Mouse (Mus musculus) T-cell, adult 2 months (primary cell): ENCODE results near the gene Abcb4.
"Not testable (repeated sequence)": the region's sequence is repeated elsewhere in the genome, so short reads cannot be mapped to it uniquely, and the experiment has no call there.

Experiments
- DNase-seq: peaks from one replicate; pipeline ENCODE4 v3.0.0; 2022; ENCODE audit warnings: low spot score

Gene Abcb4

DNA sequence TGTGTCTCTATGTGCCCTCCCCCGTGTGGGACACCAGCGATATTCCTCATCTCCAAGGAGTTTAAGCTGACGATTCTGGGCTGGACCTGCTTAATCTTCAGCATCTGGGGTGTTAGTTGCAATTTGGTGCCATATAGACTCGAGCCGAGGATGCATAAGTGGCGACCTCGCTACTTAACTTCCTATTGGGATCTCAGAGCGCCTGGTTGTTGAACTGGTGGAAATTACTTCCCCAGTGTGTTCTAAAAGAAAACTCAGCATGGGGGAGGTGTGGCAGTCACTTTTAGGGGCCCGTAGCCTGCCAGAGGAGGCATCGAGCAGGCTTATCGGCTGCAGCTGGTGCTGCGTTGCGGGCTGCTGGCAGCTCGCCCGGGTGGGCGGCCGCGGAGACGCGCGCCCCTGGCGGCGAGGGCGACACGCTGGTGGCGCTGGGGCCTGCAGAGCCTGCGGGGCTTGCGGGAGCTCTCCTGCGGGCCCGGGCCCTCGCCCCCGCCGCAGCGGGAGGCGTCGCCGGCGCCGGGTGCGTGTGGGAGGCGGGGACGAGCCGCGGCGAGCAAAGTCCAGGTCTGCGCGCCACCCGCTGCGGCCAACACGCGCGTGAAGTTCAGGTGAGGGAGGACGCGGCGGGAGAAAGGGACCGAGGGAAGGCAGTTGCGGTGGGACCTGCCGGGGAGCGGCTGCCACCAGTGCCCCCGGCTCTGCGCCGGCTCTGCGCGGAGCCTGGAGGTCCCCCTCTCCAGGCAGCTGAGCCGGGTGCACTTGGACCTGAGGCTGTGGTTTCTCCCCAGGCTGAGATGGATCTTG is at the start of gene Abcb4:
Abcb4 (plus strand) TSS at position 418 of the 804 bp plus-strand sequence.
- peak; percentile 66 for DNase-seq

DNA sequence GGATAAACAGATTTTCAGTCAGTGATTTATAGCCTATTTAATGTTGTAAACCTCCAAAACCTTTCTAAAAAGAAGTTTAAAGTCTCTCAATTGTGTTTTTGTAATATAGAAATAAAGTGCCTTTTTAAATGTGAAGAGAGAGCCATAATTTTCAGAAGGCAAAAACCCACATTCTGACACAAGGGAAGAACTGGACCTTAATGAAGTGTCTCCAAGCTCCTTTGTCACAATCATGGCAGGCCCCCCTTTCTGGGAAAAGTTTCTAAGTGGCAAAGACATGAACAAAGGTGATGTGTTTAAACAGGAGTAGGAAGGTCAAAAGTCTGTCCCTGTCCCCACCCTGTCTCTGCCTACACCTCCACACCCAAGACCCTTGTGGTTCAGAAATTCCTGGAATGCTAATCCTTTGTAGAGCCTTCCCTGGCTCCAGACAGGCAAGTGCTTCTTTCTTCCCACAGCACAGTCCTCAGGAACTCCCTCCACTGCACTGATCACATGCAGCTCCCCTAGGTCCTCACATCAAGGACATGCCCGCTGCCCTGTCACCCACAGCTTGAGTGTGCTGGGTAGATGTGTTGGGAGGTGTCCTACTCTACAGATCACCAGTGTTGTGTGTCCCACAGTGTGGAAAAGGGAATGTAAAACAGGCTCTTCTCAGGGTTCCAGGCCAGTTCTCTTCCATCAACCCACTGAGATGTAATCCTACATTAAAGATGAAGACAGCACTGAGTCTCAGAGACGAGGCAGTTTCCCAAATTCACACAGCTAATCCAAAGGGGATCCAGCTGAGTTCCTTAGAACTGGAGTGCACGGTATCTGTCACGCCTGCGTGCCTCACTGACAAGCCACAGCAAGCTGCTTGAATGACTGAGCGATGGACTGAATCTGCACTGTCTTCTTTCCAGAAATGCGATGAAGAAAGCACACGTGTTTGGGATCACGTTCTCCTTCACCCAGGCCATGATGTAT is 44.6 kb upstream of the Abcb4 start:
- not testable (repeated sequence) for DNase-seq

DNA sequence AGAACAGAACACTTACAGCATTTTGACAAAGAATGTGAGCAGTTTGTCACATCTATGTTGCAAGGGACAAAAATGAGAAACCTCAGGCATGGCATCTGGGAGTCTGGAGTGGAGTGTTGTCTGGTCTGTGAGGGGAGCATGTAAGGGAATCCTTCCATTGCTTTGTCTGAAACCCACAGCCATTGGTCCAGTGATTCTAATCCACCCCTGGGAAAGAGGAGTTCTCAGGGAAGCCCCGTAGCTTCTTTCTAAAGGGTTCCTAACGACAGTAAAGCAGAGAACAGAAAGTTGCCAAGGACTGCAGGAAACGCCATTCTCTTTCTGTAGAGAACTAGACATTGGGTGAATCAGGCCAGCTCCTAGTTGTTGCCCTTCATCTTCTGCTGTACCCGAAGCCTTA is 42.7 kb upstream of the Abcb4 start:
- DNase-seq = no peak

DNA sequence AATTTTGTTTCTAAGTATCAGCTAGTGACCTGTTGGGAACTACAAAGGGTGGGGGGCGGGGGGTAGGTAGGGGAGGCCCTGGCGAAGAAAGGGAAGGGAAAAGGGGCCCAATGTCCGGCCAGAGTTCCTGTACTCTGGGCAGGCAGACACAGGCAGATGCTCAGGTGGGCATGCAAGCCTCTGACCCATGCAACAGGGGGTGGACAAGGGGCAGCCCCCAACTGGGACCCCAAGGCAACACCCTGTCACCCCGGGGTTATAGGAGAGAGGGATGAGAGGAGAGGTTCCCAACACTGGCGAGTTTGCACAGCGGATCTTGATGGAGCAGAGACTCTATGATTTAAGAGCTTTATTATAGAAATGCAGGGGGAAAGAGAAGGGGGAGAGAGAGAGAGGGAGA is 36.3 kb upstream of the Abcb4 start:
- DNase-seq = no peak

DNA sequence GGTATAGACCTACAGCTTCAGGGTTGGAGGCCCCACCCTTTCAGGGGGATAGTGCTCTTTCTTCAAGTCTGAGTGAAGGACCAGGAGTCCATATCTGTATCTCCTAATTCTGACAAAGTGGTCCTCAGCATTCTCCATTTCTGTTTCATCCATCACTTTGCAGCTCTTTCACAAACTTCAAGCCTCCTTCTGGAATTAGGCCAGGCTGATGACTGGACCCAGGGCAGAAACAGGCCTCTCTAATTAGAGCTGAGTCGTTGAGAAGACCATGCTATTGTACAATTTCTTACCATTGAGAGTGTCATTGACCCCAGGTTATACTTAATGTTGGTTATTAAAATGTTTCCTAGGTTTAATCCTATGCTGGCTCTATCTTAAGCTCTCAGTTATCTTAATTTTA is 31.7 kb upstream of the Abcb4 start:
- no peak for DNase-seq

DNA sequence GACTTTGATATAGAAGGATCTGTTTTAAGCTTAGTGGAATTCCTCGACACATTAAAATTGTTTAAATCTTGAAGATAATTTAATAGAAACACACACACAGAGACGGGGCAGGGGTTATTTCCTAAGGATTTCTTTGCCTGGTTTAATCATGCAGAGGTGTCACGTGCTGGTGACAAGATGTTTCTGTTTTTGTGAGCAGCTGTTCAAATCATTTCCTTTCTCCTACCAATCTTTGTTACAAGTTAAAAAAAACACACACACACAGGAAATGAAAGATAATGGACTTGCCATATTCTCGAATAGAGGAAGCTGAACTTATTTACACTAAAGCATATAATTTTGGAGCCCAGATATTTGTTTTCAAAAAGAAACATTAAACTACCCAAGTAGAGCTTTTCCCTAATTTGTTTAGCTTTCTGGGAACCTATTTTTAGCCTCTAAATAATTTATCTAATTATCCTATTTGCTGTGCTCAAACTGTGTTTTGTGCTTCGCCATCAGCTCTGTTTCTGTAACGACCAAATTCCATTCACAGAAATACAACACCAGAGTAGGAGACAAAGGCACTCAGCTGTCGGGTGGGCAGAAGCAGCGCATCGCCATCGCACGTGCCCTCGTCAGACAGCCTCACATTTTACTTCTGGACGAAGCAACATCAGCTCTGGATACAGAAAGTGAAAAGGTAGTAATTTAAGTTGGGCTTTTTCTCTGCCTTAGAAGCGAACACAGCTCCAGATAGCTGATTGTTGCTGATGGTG is 29.8 kb upstream of the Abcb4 start:
- peak; percentile 12 for DNase-seq

DNA sequence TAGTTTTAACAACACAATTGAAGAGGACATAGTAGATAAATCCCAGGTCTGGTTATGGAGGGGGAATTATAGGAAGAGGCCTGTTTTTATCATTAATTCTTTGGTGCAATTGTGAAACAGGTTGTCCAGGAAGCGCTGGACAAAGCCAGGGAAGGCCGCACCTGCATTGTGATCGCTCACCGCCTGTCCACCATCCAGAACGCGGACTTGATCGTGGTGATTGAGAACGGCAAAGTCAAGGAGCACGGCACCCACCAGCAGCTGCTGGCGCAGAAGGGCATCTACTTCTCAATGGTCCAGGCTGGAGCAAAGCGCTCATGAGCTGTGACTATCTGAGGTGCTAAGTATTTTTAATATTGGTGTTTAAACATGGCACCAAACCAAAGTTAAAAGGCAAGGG is 27.9 kb upstream of the Abcb4 start:
- not testable (repeated sequence) for DNase-seq

DNA sequence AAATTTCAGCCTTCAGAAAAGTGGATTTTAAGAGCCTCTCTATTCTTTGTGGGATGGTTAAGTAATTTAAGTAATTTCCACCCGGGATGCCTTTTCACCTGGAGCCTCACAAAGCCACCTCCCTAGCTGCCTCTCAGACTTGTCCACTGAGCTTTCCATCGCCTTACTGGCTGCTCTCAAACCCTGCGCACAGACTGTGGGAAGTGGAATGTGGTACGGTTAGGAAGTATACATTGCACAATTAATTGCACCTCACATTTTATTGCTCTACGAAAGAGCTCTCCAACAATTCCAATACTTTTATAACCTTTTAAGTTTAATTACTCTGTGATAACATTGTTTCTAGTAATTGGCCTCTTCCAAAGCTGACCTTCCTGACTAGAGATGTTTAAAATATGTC is 27.2 kb upstream of the Abcb4 start:
- no peak for DNase-seq

DNA sequence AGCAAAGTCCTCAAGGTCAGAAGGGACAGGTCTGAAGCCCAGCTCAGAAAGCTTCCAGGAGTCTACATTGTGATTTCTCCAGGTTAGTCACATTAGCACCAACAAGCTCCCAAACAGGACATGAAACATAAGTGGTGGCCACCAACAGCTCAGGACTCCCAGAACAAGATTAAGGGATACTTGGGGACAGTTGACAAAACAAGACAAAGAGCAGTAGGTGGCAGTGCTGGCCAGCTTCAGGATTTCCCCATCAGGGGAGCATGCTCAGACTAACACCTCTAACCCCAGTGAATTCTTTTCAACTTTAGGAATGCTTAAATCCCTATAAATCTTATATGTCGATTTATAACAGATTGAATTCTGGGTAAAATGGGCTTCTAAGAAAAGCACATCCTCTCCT is 25.5 kb upstream of the Abcb4 start:
- no peak for DNase-seq

DNA sequence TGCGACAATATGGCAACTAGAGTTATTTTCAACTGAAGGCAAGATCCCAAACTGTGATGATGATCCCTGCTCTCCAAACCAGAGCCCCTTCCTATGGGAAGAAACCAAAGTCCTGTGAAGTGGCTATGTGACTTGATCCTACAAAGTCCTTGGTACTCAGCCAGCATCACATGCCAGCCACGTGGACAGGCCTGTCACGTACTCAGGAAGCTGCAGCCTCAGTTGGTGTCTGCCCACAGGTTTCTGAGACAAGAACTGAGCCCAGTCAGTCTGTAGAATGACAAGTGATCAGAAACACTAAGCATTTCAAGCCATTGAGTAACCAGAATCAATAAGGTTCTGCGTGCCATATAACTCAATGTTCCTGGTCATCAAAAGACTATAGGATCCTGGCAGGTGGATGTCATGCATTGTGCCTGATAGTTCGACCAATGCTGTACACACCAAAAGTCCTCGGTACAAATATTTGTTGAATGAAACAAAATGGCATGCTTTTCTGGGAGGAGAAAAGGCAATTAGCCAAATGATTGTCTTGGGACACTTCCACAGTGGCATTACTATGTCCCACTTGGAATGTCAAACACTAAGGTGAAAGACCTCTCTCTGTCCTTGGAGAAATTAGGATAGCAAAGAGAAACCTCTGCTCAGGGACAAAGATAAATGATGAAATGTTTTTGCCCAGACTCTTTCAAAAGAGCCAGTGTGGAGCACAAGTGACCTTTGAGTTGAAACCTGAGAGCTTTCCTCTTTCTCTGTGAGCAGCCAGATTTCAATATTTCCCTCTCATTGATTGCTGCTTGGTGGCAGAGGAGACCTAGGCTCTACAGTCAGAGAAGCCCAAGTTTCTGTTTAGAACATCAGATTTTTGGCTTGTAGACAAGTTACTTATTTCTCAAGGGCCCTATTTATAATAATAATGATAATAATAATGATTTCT is 20.3 kb upstream of the Abcb4 start:
- no peak for DNase-seq

DNA sequence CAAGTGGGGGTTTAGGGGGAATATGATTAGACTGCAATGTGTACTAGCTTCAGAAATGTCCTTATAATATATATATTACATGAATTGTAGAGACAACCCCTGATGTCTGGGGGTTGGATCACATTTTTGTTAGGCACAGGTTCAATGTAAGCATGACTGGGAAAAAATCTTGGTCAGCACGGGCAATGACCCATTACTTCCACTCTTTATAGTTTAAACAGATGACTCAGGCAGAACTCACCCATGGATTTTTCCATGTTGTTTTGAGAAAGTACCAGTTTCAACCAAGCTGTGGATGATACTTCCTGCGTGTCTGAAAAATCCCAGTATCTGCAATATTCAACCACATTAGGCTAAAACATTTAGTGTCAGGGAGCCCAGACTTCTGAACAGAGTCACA is 16.4 kb upstream of the Abcb4 start:
- no peak for DNase-seq

DNA sequence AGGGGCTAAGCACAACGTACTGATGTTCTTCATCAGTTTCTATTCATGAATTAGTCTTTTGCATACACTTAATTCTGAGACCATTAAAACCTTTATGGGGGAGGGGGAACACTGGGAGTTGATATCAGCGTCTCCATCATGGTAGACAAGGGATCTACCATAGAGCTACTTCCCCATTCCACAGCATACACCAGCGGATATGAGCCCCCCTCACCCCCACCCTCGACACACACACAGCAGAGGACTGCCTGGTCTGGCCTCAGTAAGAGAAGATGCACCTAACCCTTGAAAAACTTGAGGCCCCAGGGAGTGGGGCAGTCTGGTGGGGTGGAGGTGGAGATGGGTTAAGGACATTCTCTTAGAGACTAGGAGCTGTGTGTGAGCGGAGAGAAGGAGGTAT is 15.7 kb upstream of the Abcb4 start:
- DNase-seq = no peak

DNA sequence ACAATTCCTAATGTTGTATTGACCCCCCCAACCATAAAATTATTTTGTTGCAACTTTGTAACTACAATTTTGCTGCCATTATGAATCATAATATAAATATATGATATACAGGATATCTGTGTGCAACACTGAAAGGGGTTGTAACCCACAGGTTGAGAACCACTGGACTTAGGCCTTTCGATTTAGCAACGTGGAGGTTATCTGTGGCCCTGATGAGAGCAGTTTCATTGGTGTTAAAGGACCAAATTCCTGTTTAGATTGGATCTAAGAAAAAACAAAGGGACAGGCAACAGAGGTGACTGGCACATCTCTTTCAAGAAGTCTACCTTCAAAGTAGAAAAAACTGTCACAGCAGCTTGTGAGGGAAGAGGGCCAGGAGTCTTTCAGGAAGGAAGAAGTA is 7.7 kb upstream of the Abcb4 start:
- DNase-seq = no peak

DNA sequence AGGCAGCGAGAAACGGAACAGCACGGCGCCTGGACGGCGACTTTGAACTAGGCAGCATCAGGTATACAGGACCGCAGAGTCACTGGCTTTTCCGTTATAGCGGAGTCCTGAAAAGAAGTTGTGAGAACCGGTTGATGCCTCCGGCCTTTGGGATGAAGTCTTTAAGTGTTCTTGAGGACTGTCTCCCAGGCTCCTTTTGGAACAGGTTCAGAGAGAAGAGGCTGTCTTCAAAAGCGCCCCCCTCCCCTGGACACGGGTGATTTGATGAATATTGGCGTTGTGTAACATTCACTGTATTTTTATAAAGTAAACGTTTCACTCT is 548 bp downstream of the Abcb4 start:
- no peak for DNase-seq

DNA sequence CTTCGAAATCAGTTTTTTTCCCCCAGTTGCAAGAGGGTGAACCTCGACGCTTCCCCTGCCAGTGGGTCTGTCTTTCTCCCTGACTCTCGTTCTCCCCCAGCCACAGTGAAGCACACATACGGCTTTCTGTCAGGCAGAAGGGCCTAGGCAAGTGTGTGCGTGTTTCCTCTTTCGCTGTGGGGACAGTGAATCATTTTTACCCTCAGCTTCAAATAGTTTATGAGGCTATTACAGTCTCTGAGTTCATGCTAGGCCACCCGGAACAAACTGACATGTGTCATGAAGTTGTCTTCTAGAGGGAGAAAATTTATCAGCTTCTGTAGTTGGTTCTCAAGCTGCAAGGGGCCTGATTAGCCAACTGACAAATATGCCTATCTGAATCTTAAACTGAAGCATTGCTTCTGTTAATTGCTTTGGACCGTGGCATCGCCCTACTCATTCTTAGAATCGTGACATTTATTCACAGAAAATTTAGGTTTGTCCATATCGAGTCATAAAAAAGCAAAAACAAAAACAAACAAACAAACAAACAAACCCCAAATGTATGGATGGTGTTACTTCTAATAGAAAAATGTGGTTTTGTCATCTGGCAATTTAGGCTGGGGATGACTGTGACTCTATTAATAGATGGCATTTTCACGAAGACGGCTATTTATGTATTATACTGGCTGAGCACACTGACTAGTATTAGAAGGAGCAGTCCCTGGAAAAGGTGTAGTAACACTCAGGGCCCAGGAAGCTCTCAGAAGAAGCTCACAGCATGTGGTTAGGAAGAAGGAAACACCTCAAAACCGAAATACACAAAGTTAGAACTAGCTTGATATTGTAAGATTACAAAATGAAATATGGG is 1.3 kb downstream of the Abcb4 start:
- no peak for DNase-seq

DNA sequence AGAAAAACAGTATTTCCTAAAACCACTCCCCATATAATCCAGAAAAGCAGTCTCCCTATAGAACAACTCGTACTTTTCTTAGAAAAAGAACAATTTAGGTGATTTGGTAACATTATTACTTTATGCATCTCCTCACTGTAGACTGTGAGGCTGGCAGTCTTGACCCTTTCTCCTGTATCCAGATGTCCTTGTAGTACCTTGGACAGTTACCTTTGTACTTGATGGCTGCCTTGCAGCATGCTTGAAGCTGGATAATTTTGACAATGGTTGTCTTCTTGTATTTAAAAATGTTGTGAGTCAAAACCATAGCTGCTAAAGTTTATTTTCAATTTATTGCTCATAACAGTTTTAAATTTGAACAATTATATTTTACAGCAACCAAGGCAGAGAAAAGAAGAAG is 2.7 kb downstream of the Abcb4 start:
- no peak for DNase-seq

DNA sequence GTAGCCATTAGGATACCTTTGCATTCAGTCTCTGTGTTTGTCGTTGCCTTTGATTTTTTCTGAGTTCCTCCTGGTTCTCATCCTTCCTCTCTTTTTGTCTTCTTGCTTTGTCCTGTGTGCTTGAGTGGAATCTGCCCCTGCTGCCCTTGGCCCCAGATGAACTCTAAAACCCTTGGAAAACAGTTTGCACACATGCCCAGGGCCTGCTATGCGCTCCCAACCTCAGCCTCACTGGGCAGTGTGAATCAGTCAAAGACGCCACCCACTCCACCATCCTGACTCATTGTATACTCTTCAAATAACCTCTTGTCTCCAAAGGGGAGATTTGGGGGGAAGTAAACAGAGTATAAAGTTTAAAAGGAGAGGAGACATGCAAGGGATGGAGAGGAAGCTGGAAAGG is 4.7 kb downstream of the Abcb4 start:
- no peak for DNase-seq

DNA sequence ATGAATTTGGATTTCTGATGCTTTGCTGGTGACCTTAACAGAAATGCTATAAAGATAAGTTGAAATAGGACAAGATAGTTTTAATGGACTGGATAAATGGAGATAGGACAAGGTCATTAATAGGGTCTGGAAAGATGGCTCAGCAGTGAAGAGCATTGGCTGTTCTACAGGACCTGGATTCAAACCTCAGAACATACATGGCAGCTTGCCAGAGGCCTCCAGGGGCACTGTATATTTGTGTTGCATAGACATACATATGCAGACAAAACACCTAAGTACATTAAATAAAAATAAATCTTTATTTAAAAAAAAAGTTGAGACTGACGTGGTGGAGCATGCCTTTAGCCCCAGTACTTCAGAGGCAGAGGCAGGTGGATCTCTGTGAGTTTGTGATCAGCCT is 7.5 kb downstream of the Abcb4 start:
- DNase-seq = no peak

DNA sequence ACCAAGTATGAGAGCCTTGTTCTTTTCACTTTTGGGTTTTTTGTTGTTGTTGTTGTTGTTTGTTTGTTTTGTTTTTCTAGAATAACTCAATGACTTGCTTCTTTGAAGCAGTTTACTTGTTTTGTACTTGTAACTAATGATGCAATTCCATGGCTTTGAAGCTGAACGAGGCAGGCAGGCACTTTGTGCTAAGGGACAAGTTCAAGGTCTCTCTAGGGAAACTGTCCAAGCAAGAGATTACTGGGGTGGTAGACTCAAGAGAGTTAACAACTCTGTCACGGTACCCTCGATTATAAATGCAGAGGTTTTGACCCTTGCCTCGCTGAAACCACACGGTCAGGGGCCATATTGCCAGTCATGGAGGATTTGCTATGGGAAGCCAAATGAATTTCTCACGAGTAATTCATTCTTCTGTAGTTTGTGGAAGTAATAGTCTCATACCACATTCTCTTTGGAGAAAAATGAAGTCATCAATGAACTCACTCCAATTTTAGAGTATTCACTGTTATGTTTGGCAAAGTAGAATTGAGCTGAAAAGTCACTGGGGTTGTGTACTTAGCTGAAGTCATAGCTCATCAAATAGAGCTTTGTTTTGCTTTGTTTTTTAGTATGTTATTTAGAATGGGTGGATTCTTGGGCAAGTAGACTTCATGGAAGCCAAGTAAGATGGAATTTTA is 8.8 kb downstream of the Abcb4 start:
- no peak for DNase-seq

DNA sequence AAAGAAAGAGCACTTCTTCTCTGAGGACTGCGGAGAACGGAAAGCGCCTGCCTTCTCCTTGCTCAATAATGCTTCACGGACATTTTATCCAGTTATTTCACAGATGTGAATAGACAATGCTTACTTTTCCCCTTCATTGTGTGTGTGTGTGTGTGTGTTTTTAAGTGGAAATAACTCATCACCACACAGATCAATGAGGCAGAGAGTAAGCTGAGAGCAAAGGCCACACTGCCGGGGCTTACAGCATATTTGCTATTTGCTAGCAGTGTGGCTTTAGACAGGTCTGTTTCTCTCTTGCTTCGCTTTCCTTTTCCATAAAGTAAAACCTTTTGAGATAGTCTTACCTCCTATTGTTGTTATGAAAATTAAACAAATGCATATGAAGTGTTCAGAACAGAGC is 11.0 kb downstream of the Abcb4 start:
- no peak for DNase-seq
